Mouse (Mus musculus) erythroblast, embryonic 14.5 days (primary cell): ENCODE data around the gene Fbxo7.

Experiments used
- GATA1 ChIP-seq: IDR thresholded peaks from 2 replicates; pipeline ENCODE4 v1.6.1; 2012; ENCODE audit warnings: low read length, inconsistent platforms, mixed read lengths
- TAL1 ChIP-seq: IDR thresholded peaks from 3 replicates; pipeline ENCODE4 v1.6.1; 2012; ENCODE audit warnings: low read length, inconsistent platforms, mixed read lengths

- TF ChIP-seq GATA1 (no peak), TAL1 (no peak)
These were observed 71.6 kb downstream of the Fbxo7 start for GRCm38 (mm10) chr10:86093109-86094035.
